15 mouse cellular contexts compared by ENCODE assay signal in the genomic region with DNA sequence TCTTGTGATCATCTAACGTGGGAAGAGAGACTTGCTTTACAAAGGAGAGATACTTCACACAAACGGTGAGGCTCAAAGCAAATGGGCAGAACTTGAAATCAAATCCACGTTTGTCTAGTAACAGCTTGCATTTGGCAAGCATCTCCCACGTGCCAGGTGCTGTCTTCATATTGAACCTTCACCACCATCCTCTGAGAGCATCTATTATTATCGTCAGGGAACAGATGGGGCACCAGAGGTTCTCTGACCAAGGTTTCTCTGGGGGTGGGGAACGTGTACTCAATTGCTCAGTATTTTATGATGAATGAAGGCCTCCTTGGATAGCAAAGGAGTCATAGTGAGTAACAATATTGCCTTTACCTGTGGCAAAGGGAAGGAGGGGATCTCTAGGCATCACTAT.
A peak's percentile ranks its signal among the peaks of the same experiment; 100 is the strongest.
DNase-seq lines count a peak whose midpoint lies in the region; ATAC-seq lines count a peak whose summit lies in the region.
"Had no signal": no experiment of that assay in that cellular context is flagged by ENCODE, and none has a peak within 500 bp of the region (broad histone marks: within the 10 kb centered on the region; RNA-seq: fewer than 3 reads in every experiment).

No protein-coding gene starts in this region.

- intact Hi-C loops in heart, postnatal 36 days (cut with DNase I): no loop called here

- no peak for DNase-seq in frontal cortex, postnatal 10 days (ENCODE audit: low spot score in 2 of 2)
- DNase-seq in cerebellum, adult 18-20 months: peak; percentile 37 to 57
- peak; percentile 59 for DNase-seq in cerebellum, adult 9-10 months
- DNase-seq in heart, postnatal 36 days: no peak
- no peak for DNase-seq in ovary, postnatal 36 days (ENCODE audit: low spot score)
- DNase-seq: adrenal gland, postnatal 14 days; forebrain, postnatal 0 days; gastrocnemius, postnatal 36 days; heart, postnatal 10 days; kidney, adult 11 months had no signal

- ATAC-seq in frontal cortex, adult (ENCODE audit: low TSS enrichment): peak; percentile 27; the same call in 1 of the 2 replicates
- ATAC-seq: activated CD4-positive, CD25-positive, alpha-beta regulatory T cell, adult 4 months; forebrain, embryonic 13.5 days; forebrain, postnatal 0 days; hindbrain, postnatal 0 days; Patski had no signal

Comparison
In these comparisons a context has a peak if more than half of its experiments do, and no peak if none do; other contexts are left out.
1. DNase-seq: peak in cerebellum, adult 18-20 months (2 of 2) and cerebellum, adult 9-10 months (single experiment); none in frontal cortex, postnatal 10 days (0 of 2), heart, postnatal 36 days (0 of 2) and ovary, postnatal 36 days (single experiment).